Mouse (Mus musculus) G1E (cell line): ENCODE data around the gene Nadk.

ENCODE experiments used
- CTCF ChIP-seq: IDR thresholded peaks from 2 replicates; pipeline ENCODE4 v1.5.1; 2012; ENCODE audit warnings: low read depth, low read length, inconsistent platforms, mixed read lengths
- GATA1 ChIP-seq: IDR thresholded peaks from 2 replicates; pipeline ENCODE4 v1.6.1; 2012; ENCODE audit warnings: borderline replicate concordance, low read length, inconsistent platforms, mixed read lengths
- GATA2 ChIP-seq: IDR thresholded peaks from 2 replicates; pipeline ENCODE4 v1.6.1; 2012; ENCODE audit warnings: low read depth, low read length, inconsistent platforms, borderline replicate concordance
- POLR2AphosphoS5 ChIP-seq: IDR thresholded peaks from 2 replicates; pipeline ENCODE4 v1.6.1; 2012; ENCODE audit warnings: low read depth, low read length, inconsistent platforms; ENCODE audit not compliant: insufficient replicate concordance
- TAL1 ChIP-seq: conservative IDR thresholded peaks from 2 replicates; pipeline ENCODE4 v1.6.1; 2012; ENCODE audit warnings: low read depth, low read length, inconsistent platforms, mixed read lengths

- no peak for TF ChIP-seq CTCF
- TF ChIP-seq GATA1 = no peak
- no peak for TF ChIP-seq POLR2AphosphoS5
- TF ChIP-seq TAL1 = no peak
- no peak for TF ChIP-seq GATA2
Observed at GRCm38 (mm10) chr4:155603801-155604200, 41.6 kb downstream of the Nadk start.
